Mouse (Mus musculus) liver, embryonic 14.5 days (tissue): ENCODE results near the gene Igf1r.

Experiments
- CTCF ChIP-seq: IDR thresholded peaks from 2 replicates; pipeline ENCODE4 v1.5.1; 2016; ENCODE audit warnings: antibody characterized with exemption, low read depth, control low read depth
- EP300 ChIP-seq: IDR thresholded peaks from 2 replicates; pipeline ENCODE4 v1.6.1; 2016; ENCODE audit warnings: antibody characterized with exemption, low read depth

GRCm38 (mm10) chr7:67907786-67908400, 44.7 kb upstream of the Igf1r start:
- no peak for TF ChIP-seq EP300
- no peak for TF ChIP-seq CTCF
